Mouse (Mus musculus) layer of hippocampus, postnatal 36 days (tissue): ENCODE measurements around the gene Zfp800. TPM values are rescaled to one million over a fixed set of nuclear protein-coding genes. Genes with fewer than 3 reads are reported as not detected.

Experiments used
- DNase-seq, 2 experiments: peaks; one replicate each; pipeline ENCODE4 v3.0.0; 2022
- total RNA-seq, 2 experiments: library from RNA; stranded (reverse); gene quantifications; 2 replicates each; pipeline ENCODE4 v1.2.3; 2021

Zfp800 gene
- total RNA-seq, 2 experiments from 2014 or later = 25.5 to 30.4 TPM

DNA sequence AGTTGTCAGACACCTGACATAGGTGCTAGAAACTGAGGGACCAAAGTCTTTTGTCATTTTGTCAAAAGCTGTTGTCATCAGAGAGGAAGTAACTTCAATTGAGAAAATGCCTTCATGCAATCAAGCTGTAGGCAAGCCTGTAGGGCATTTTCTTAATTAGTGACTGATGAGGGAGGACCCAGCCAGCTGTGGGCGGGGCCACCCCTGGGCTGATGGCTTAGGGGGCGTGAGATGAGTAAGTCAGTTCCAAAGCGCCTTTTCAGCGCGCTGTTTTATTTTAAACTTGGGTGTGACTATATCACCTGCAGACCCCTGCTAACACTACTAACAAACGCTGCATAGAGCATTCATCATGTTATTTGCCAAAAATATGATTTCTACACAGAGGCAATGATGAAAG lies 195.0 kb downstream of the Zfp800 start:
- no peak for DNase-seq

- DNase-seq = no peak
These were observed 203.9 kb downstream of the Zfp800 start for GRCm38 (mm10) chr6:28193901-28194300.

DNA sequence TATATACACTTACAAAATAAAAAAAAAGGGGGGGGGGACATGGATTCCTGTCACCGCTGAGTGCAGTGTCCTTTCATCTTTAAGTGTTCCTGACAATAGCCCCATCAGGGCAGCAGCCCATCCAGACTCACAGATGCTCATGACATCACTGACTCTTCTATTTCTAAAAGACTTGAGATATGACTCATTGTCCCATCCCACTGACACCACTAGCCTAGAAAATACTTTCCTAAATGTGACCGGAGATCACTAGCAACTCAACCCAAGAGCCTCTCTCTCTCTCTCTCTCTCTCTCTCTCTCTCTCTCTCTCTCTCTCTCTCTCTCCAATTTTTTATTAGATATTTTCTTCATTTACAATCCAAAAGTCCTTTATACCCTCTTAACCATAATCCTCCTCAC lies 205.9 kb downstream of the Zfp800 start:
- DNase-seq = no peak

Other genes starting within 250 kb of the Zfp800 start
- gene Arf5, start 25.6 kb upstream of the Zfp800 start, total RNA-seq = 100 to 1,000 TPM; 272 to 305 TPM
- under 1 TPM in 1 of 2 experiments, not detected in 1; 0.17 TPM for gene Fscn3, start 29.8 kb upstream of the Zfp800 start, total RNA-seq
- gene Gcc1, start 30.4 kb upstream of the Zfp800 start, total RNA-seq = 10 to 100 TPM; 17.9 to 20.1 TPM
- gene Pax4, start 51.3 kb upstream of the Zfp800 start, total RNA-seq = not detected
- 100 to 1,000 TPM; 107 to 114 TPM for gene Snd1, start 77.1 kb upstream of the Zfp800 start, total RNA-seq